Mouse (Mus musculus) intestine, embryonic 15.5 days (tissue): Measurements from ENCODE around the gene Zfp536. TPM values are rescaled to one million over a fixed set of nuclear protein-coding genes. Genes with fewer than 3 reads are reported as not detected.

Experiments
- ATAC-seq: fragments of 200-750 bp; cut with Nextera tagmentation; 2 replicates; pipeline ENCODE4 v1.8.0; 2017; ENCODE audit warnings: moderate TSS enrichment, moderate library complexity
- H3K27ac ChIP-seq: fragments of 300-500 bp; sonication (generic); 2 replicates; pipeline ENCODE4 v1.5.1; 2015; ENCODE audit warnings: mild to moderate bottlenecking, inconsistent platforms
- H3K27me3 ChIP-seq: fragments of 300-500 bp; sonication (generic); replicated peaks from 2 replicates; pipeline ENCODE4 v1.6.1; 2015; ENCODE audit warnings: inconsistent platforms
- H3K36me3 ChIP-seq: fragments of 300-500 bp; sonication (generic); 2 replicates; pipeline ENCODE4 v1.6.1; 2015; ENCODE audit warnings: inconsistent platforms
- H3K4me1 ChIP-seq: fragments of 300-500 bp; sonication (generic); replicated peaks from 2 replicates; pipeline ENCODE4 v1.6.1; 2015; ENCODE audit warnings: inconsistent platforms
- H3K4me2 ChIP-seq: fragments of 300-500 bp; sonication (generic); replicated peaks from 2 replicates; pipeline ENCODE4 v1.6.1; 2015; ENCODE audit warnings: mild to moderate bottlenecking, inconsistent platforms
- H3K4me3 ChIP-seq: fragments of 300-500 bp; sonication (generic); replicated peaks from 2 replicates; pipeline ENCODE4 v1.5.1; 2015; ENCODE audit warnings: inconsistent platforms
- H3K9ac ChIP-seq: fragments of 300-500 bp; sonication (generic); 2 replicates; pipeline ENCODE4 v1.6.1; 2015; ENCODE audit warnings: inconsistent platforms
- H3K9me3 ChIP-seq: fragments of 300-500 bp; sonication (generic); 2 replicates; pipeline ENCODE4 v1.6.1; 2016; ENCODE audit warnings: inconsistent platforms
- WGBS: fragments of 180-500 bp; shearing (Covaris S2); methylation state at CpG from one replicate; pipeline ENCODE4 v1.1.7; 2015; 5-methylcytosine and 5-hydroxymethylcytosine counted together
- polyA plus RNA-seq: library from polyadenylated mRNA; unstranded; fragments of >200 nt; fragmentation: Nextera tagmentation; extraction: Ambion mirVana; gene quantifications from 2 replicates; pipeline ENCODE4 v1.2.1, GENCODE M21; 2015

Gene Zfp536
- polyA plus RNA-seq, 1 experiment from 2014 or later: 9.4 TPM

- H3K4me1 ChIP-seq: no peaks in the 10 kb centered on the region
- no peaks in the 10 kb centered on the region for H3K9me3 ChIP-seq
- no peak for ATAC-seq
- no peak overlapping the region for H3K27ac ChIP-seq
- H3K36me3 ChIP-seq: no peaks in the 10 kb centered on the region
- 54% methylated on average over 8 of the region's 8 CpGs for WGBS
- H3K9ac ChIP-seq: no peak overlapping the region
- H3K4me2 ChIP-seq: no peak overlapping the region
- no peak overlapping the region for H3K4me3 ChIP-seq
- no peaks in the 10 kb centered on the region for H3K27me3 ChIP-seq
These were observed 30.1 kb downstream of the Zfp536 start for GRCm38 (mm10) chr7:37743350-37743749.

GRCm38 (mm10) chr7:37737191-37737590 lies 36.2 kb downstream of the Zfp536 start:
- WGBS: 49% methylated on average over 8 of the region's 8 CpGs
- 0 out of 2 replicates have a peak, but pooled peaks cover 2% of the 10 kb centered on the region for H3K4me1 ChIP-seq
- no peak for ATAC-seq
- no peaks in the 10 kb centered on the region for H3K36me3 ChIP-seq
- no peaks in the 10 kb centered on the region; the same call in 1 of the 2 replicates for H3K27me3 ChIP-seq
- H3K9ac ChIP-seq: no peak overlapping the region
- H3K4me2 ChIP-seq: no peak overlapping the region
- no peak overlapping the region for H3K4me3 ChIP-seq
- no peaks in the 10 kb centered on the region for H3K9me3 ChIP-seq
- H3K27ac ChIP-seq: no peak overlapping the region

DNA sequence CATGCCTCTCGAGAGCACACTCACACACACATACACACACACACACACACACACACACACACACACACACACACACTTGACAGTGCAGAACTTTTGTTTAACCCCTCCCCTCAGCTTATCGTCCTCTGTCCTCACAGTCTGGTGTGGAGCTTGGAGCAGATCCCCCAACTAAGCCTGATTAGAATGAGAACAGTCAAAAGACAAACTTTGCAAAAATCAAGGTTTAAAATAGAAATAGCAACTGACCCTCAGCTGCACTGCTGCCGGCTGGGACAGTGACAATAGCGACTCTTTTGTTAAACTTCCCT lies 37.1 kb downstream of the Zfp536 start:
- 25% methylated on average over 4 of the region's 4 CpGs for WGBS
- H3K27ac ChIP-seq: no peak overlapping the region
- no peaks in the 10 kb centered on the region for H3K9me3 ChIP-seq
- no peaks in the 10 kb centered on the region for H3K36me3 ChIP-seq
- no peak overlapping the region for H3K4me3 ChIP-seq
- 0 out of 2 replicates have a peak, but pooled peaks cover 2% of the 10 kb centered on the region for H3K4me1 ChIP-seq
- no peak overlapping the region for H3K4me2 ChIP-seq
- H3K27me3 ChIP-seq: no peaks in the 10 kb centered on the region; the same call in 1 of the 2 replicates
- ATAC-seq: no peak
- H3K9ac ChIP-seq: no peak overlapping the region

DNA sequence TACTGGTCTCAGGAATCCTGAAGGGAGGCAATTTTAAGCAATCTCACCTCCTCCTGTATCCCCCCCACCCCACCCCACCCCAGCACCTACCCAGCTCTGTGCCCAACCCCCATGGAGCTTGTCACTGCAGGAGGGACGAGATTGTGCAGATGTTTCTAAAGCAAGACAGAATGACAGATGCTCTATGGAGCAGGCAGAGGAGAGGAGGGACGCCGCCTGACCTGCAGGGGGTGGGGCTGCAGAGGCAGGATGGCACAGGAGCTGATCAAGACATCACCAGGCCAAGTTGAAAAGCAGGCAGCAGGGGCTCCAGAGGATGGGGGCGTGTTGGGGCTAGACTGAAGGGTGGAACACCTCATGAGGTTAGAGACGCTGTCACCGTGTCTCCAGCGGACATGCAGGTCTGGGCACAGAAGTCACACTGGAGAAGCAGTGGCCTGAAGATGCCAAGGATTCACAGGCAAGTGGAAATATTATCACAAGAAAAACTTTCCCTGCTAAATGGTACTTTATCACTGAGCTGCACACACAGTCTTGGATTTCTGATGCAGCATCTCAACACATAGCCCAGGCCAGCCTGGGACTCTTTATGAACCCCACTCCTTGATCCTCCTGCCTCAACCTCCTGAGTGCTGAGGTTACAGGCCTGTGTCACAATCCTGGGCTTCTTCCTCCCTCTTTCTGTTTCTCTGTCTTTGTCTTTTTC lies 37.6 kb downstream of the Zfp536 start:
- no peak for ATAC-seq
- H3K27me3 ChIP-seq: no peaks in the 10 kb centered on the region; the same call in 1 of the 2 replicates
- no peak overlapping the region for H3K9ac ChIP-seq
- H3K36me3 ChIP-seq: no peaks in the 10 kb centered on the region
- no peak overlapping the region for H3K27ac ChIP-seq
- no peak overlapping the region for H3K4me3 ChIP-seq
- 0 out of 2 replicates have a peak, but pooled peaks cover 2% of the 10 kb centered on the region for H3K4me1 ChIP-seq
- 50% methylated on average over 7 of the region's 7 CpGs for WGBS
- no peak overlapping the region for H3K4me2 ChIP-seq
- no peaks in the 10 kb centered on the region for H3K9me3 ChIP-seq

- Histone ChIP-seq H3K9ac (no peak overlapping the region), H3K4me2 (no peak overlapping the region), H3K4me3 (no peak overlapping the region), H3K27me3 (no peaks in the 10 kb centered on the region; the same call in 1 of the 2 replicates), H3K9me3 (no peaks in the 10 kb centered on the region), H3K36me3 (no peaks in the 10 kb centered on the region), H3K27ac (no peak overlapping the region), H3K4me1 (0 out of 2 replicates have a peak, but pooled peaks cover 2% of the 10 kb centered on the region)
- ATAC-seq: no peak
- WGBS: 63% methylated on average over 6 of the region's 6 CpGs
These were observed 38.3 kb downstream of the Zfp536 start for GRCm38 (mm10) chr7:37735101-37735500.

- no peaks in the 10 kb centered on the region for H3K9me3 ChIP-seq
- 80% methylated on average over 6 of the region's 6 CpGs for WGBS
- H3K27me3 ChIP-seq: no peaks in the 10 kb centered on the region; the same call in 1 of the 2 replicates
- no peak overlapping the region for H3K4me3 ChIP-seq
- H3K36me3 ChIP-seq: no peaks in the 10 kb centered on the region
- 0 out of 2 replicates have a peak, but pooled peaks cover 2% of the 10 kb centered on the region for H3K4me1 ChIP-seq
- H3K9ac ChIP-seq: no peak overlapping the region
- H3K4me2 ChIP-seq: no peak overlapping the region
- no peak for ATAC-seq
- H3K27ac ChIP-seq: no peak overlapping the region
These were observed 38.9 kb downstream of the Zfp536 start for GRCm38 (mm10) chr7:37734576-37734975.

- Histone ChIP-seq H3K4me2 (no peak overlapping the region), H3K36me3 (no peaks in the 10 kb centered on the region), H3K9ac (no peak overlapping the region), H3K9me3 (no peaks in the 10 kb centered on the region), H3K27ac (no peak overlapping the region), H3K27me3 (no peaks in the 10 kb centered on the region; the same call in 1 of the 2 replicates), H3K4me3 (no peak overlapping the region), H3K4me1 (0 out of 2 replicates have a peak, but pooled peaks cover 2% of the 10 kb centered on the region)
- no peak for ATAC-seq
- WGBS: 96% methylated on average over 4 of the region's 4 CpGs
These were observed 39.4 kb downstream of the Zfp536 start for GRCm38 (mm10) chr7:37733996-37734395.

DNA sequence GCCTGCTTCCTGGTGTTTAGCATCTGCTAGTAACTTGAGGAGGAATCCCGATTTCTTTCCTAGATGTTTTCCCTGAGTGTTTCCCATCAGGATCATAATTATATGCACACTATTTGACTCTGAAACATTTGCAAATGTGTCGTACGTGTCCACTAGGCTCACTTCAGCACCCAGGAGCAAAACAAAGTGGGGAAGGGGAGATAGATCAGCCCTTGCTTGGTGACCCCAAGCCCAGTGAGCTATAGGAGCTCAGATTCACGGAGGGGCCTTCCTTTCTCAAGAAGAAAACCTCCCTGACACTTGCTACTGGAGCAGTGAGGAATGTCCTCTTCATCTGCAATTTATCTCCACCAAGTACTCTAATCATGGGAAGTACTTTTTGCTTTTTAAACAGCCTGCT lies 40.7 kb downstream of the Zfp536 start:
- H3K4me3 ChIP-seq: no peak overlapping the region
- WGBS: 47% methylated on average over 4 of the region's 4 CpGs
- H3K4me1 ChIP-seq: 0 out of 2 replicates have a peak, but pooled peaks cover 2% of the 10 kb centered on the region
- no peak overlapping the region for H3K4me2 ChIP-seq
- no peak for ATAC-seq
- H3K9me3 ChIP-seq: no peaks in the 10 kb centered on the region
- no peak overlapping the region for H3K9ac ChIP-seq
- H3K36me3 ChIP-seq: no peaks in the 10 kb centered on the region
- no peak overlapping the region for H3K27ac ChIP-seq
- H3K27me3 ChIP-seq: no peaks in the 10 kb centered on the region; the same call in 1 of the 2 replicates

DNA sequence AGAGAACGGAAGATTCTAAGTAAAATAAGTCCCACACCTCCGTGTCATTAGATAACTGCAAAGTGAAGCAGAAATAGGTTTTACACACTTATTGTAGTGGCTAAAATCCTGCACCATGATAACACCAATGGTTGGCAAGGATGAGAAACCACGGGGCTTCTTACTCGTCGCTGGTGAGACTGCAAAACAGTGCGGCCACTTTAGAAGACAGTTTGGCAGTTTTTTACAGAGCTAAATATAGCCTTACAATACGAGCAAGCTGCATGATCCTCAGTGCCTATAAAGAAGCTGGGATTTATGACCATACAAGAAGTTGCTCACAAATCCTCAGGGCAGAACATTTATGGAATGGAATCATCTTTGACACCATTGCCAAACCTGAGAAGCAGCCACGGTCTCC lies 45.7 kb downstream of the Zfp536 start:
- Histone ChIP-seq H3K36me3 (no peaks in the 10 kb centered on the region), H3K9me3 (no peaks in the 10 kb centered on the region), H3K4me3 (no peak overlapping the region), H3K9ac (no peak overlapping the region), H3K4me1 (no peaks in the 10 kb centered on the region), H3K27me3 (no peaks in the 10 kb centered on the region), H3K27ac (no peak overlapping the region), H3K4me2 (no peak overlapping the region)
- ATAC-seq: no peak
- WGBS: 78% methylated on average over 8 of the region's 8 CpGs

DNA sequence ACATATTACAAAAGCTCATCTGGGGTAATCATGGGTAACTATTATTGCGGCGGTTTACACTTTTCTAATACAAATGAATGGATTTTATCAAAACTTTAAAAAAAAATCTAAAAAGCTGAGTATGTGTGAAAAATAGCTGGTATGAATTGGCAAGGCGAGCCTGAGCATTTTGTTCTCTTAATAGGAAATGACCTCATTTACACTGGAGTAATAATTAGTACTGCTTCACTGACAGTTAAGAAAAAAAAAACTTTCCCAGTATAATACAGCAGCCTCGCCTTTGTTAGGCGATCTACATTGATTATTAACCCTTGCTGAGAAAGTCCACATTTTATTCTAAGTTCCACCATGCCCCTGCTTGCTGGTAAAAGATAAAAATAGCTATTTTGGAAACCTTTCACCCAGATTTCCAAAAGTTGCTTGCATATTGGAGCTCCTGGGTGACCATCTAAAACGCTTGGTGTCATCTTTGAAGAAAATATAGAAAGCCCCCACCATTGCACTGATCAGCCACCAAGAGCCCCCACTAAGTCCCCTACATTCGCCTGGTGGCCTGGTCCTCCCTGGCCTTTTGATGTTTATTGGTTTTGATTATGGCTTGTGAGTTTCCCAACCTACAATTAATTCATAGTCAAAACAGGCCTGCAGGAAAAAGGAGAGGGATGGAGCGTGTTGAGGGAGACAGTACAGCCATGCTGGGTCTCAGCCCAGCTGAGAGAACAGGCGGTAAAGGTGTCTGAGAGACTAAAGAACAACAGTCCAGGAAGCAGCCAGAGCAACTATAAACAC lies 49.2 kb downstream of the Zfp536 start:
- H3K9ac ChIP-seq: no peak overlapping the region
- H3K9me3 ChIP-seq: no peaks in the 10 kb centered on the region
- no peaks in the 10 kb centered on the region for H3K4me1 ChIP-seq
- 73% methylated on average over 9 of the region's 9 CpGs for WGBS
- no peak for ATAC-seq
- H3K4me2 ChIP-seq: no peak overlapping the region
- H3K4me3 ChIP-seq: no peak overlapping the region
- H3K27me3 ChIP-seq: no peaks in the 10 kb centered on the region
- H3K27ac ChIP-seq: no peak overlapping the region
- no peaks in the 10 kb centered on the region for H3K36me3 ChIP-seq

DNA sequence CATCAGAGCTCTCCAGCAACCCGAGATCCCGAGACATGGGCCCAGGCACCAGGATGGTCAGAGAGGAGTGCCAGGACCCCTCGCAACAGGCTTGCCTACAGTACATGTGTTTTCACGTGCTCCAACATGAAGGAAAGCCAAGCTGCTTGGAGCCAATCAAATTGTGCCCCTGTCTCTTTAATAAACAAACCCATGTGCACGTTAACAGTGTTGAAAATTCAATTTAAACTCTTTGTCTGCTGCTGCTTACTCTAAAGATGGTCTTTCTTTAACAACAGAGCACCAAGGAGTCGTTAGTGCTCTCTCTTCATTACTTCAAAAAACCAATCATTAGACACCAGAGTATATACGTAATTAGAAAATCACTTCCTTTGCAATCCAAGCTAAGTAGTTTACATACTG lies 50.2 kb downstream of the Zfp536 start:
- Histone ChIP-seq H3K4me2 (no peak overlapping the region), H3K4me3 (no peak overlapping the region), H3K9me3 (no peaks in the 10 kb centered on the region), H3K9ac (no peak overlapping the region), H3K36me3 (no peaks in the 10 kb centered on the region), H3K27me3 (no peaks in the 10 kb centered on the region), H3K4me1 (no peaks in the 10 kb centered on the region), H3K27ac (no peak overlapping the region)
- no peak for ATAC-seq
- 60% methylated on average over 7 of the region's 7 CpGs for WGBS

GRCm38 (mm10) chr7:37721676-37722075 lies 51.8 kb downstream of the Zfp536 start:
- Histone ChIP-seq H3K27me3 (no peaks in the 10 kb centered on the region), H3K27ac (no peak overlapping the region), H3K36me3 (no peaks in the 10 kb centered on the region), H3K9ac (no peak overlapping the region), H3K4me2 (no peak overlapping the region), H3K4me3 (no peak overlapping the region), H3K4me1 (no peaks in the 10 kb centered on the region), H3K9me3 (no peaks in the 10 kb centered on the region)
- no peak for ATAC-seq
- WGBS: 85% methylated on average over 4 of the region's 4 CpGs
